Mouse (Mus musculus): ENCODE data around the gene Gm15517.

DNA sequence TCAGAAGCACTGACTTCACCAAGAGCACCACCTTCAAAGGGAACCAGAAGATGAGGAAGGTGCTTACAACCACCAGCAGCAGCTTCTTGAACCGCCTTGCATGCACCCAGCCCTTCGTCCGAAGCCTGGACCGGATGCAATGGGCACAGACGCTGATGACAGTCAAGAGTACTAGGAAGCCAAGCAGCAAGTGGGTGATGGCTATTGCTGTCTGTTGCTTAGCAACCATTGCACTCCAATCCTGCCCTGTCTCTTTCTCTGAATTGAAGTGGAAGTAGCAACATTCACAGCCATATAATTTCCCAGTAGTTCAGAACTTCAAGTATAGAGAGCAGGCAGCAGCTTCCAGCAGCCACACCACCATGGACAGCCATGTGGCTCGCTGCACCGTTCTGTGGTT, 20.3 kb downstream of the Gm15517 start:
- no peak for TF ChIP-seq CTCF (IDR thresholded peaks at IDR 0.05; ENCODE audit: low read depth)
- no peak for TF ChIP-seq EP300 (IDR thresholded peaks at IDR 0.05; ENCODE audit: low read depth)

Data from liver, embryonic 14.5 days (tissue).